Mouse (Mus musculus) limb, embryonic 12.5 days (tissue): ENCODE data around the gene Gng8. TPM values are rescaled to one million over a fixed set of nuclear protein-coding genes. Genes with fewer than 3 reads are reported as not detected.
A peak's percentile ranks its signal among the peaks of the same experiment; 100 is the strongest.

Source experiments
- ATAC-seq: fragments of 200-750 bp; cut with Nextera tagmentation; 2 replicates; pipeline ENCODE4 v1.8.0; 2017; ENCODE audit warnings: low read depth, moderate TSS enrichment; ENCODE audit not compliant: insufficient number of reproducible peaks, insufficient read depth, low FRiP score, low TSS enrichment
- H3K27ac ChIP-seq: fragments of 300-500 bp; sonication (generic); 2 replicates; pipeline ENCODE4 v1.5.1; 2016; ENCODE audit warnings: mild to moderate bottlenecking, moderate library complexity
- H3K27me3 ChIP-seq: fragments of 300-500 bp; sonication (generic); 2 replicates; pipeline ENCODE4 v1.6.1; 2016; ENCODE audit warnings: mild to moderate bottlenecking, moderate library complexity
- H3K36me3 ChIP-seq: fragments of 300-500 bp; sonication (generic); 2 replicates; pipeline ENCODE4 v1.6.1; 2016; ENCODE audit warnings: mild to moderate bottlenecking, moderate library complexity
- H3K4me1 ChIP-seq: fragments of 300-500 bp; sonication (generic); replicated peaks from 2 replicates; pipeline ENCODE4 v1.6.1; 2016
- H3K4me2 ChIP-seq: fragments of 300-500 bp; sonication (generic); 2 replicates; pipeline ENCODE4 v1.6.1; 2016; ENCODE audit warnings: mild to moderate bottlenecking, moderate library complexity
- H3K4me3 ChIP-seq: fragments of 300-500 bp; sonication (generic); replicated peaks from 2 replicates; pipeline ENCODE4 v1.5.1; 2016; ENCODE audit warnings: mild to moderate bottlenecking
- H3K9ac ChIP-seq: fragments of 300-500 bp; sonication (generic); replicated peaks from 2 replicates; pipeline ENCODE4 v1.6.1; 2016; ENCODE audit warnings: mild to moderate bottlenecking, moderate library complexity
- H3K9me3 ChIP-seq: fragments of 300-500 bp; sonication (generic); 2 replicates; pipeline ENCODE4 v1.6.1; 2016; ENCODE audit warnings: mild to moderate bottlenecking, moderate library complexity
- WGBS: fragments of 180-500 bp; shearing (Covaris S2); methylation state at CpG from one replicate; pipeline ENCODE4 v1.1.7; 2016; 5-methylcytosine and 5-hydroxymethylcytosine counted together
- polyA plus RNA-seq: library from polyadenylated mRNA; unstranded; fragments of >200 nt; fragmentation: Nextera tagmentation; extraction: Ambion mirVana; gene quantifications from 2 replicates; pipeline ENCODE4 v1.2.1, GENCODE M21; 2016

Gene Gng8
- polyA plus RNA-seq = 13.2 and 16.2 TPM in 2 replicates

- H3K4me2 ChIP-seq = peak within 1 kb of the TSS; percentile 68
- WGBS = under 1% methylated on average over 30 of the region's 30 CpGs
- 0 out of 2 replicates have a peak, but pooled peaks cover 6% of the 10 kb centered on the region for H3K27me3 ChIP-seq
- H3K36me3 ChIP-seq = peaks cover 26% of the 10 kb centered on the region
- peaks cover 59% of the 10 kb centered on the region for H3K4me1 ChIP-seq
- ATAC-seq = peak; percentile 83
- H3K9me3 ChIP-seq = no peaks in the 10 kb centered on the region
- peak within 1 kb of the TSS; percentile 40 for H3K4me3 ChIP-seq
- H3K27ac ChIP-seq = peak within 1 kb of the TSS; percentile 98
- peak within 1 kb of the TSS; percentile 57 for H3K9ac ChIP-seq
Measured at GRCm38 (mm10) chr7:16891641-16892351, at the start of gene Gng8. Gene Gng8 (plus strand): TSS chr7:16891786.

- H3K4me3 ChIP-seq = peak within 1 kb of the TSS; percentile 67
- H3K4me2 ChIP-seq = peak within 1 kb of the TSS; percentile 99
- H3K9ac ChIP-seq = peak within 1 kb of the TSS; percentile 81
- peak within 1 kb of the TSS; percentile 90 for H3K27ac ChIP-seq
- no peaks in the 10 kb centered on the region for H3K27me3 ChIP-seq
- H3K4me1 ChIP-seq = peaks cover 29% of the 10 kb centered on the region
- H3K36me3 ChIP-seq = peaks cover 47% of the 10 kb centered on the region
- WGBS = 1% methylated on average over 32 of the region's 32 CpGs
- peak; percentile 66 for ATAC-seq
- no peaks in the 10 kb centered on the region for H3K9me3 ChIP-seq
Measured at GRCm38 (mm10) chr7:16842645-16843063, 48.9 kb upstream of the Gng8 start, which contains the start of gene Prkd2. Gene Prkd2 (plus strand): TSS chr7:16842902.

- Histone ChIP-seq H3K4me3 (peak overlapping the region; percentile 67), H3K4me2 (peak overlapping the region; percentile 99), H3K9me3 (no peaks in the 10 kb centered on the region), H3K27ac (peak overlapping the region; percentile 90), H3K36me3 (peaks cover 41% of the 10 kb centered on the region), H3K9ac (peak overlapping the region; percentile 81), H3K4me1 (peaks cover 29% of the 10 kb centered on the region), H3K27me3 (no peaks in the 10 kb centered on the region)
- no peak for ATAC-seq
- WGBS = 1% methylated on average over 33 of the region's 33 CpGs
Measured at GRCm38 (mm10) chr7:16843441-16844171, 48.0 kb upstream of the Gng8 start.

GRCm38 (mm10) chr7:16844696-16845071 lies 46.9 kb upstream of the Gng8 start:
- Histone ChIP-seq H3K9me3 (no peaks in the 10 kb centered on the region), H3K4me1 (peaks cover 29% of the 10 kb centered on the region), H3K4me2 (peak overlapping the region; percentile 99), H3K27me3 (no peaks in the 10 kb centered on the region), H3K9ac (peak overlapping the region; percentile 50; the same call in 1 of the 2 replicates), H3K4me3 (peak overlapping the region; percentile 67), H3K36me3 (peaks cover 41% of the 10 kb centered on the region), H3K27ac (peak overlapping the region; percentile 71)
- 43% methylated on average over 3 of the region's 3 CpGs for WGBS
- ATAC-seq = no peak

GRCm38 (mm10) chr7:16845072-16845819 lies 46.3 kb upstream of the Gng8 start:
- Histone ChIP-seq H3K27me3 (no peaks in the 10 kb centered on the region), H3K4me3 (peak overlapping the region; percentile 67), H3K4me1 (peaks cover 29% of the 10 kb centered on the region), H3K4me2 (peak overlapping the region; percentile 99), H3K9me3 (no peaks in the 10 kb centered on the region), H3K36me3 (peaks cover 41% of the 10 kb centered on the region), H3K27ac (peak overlapping the region; percentile 71), H3K9ac (peak overlapping the region; percentile 50)
- ATAC-seq = no peak
- WGBS = 26% methylated on average over 14 of the region's 14 CpGs

- 37% methylated on average over 10 of the region's 10 CpGs for WGBS
- no peak for ATAC-seq
- H3K9ac ChIP-seq = peak overlapping the region; percentile 50; the same call in 1 of the 2 replicates
- no peaks in the 10 kb centered on the region for H3K9me3 ChIP-seq
- peak overlapping the region; percentile 71 for H3K27ac ChIP-seq
- peaks cover 41% of the 10 kb centered on the region for H3K36me3 ChIP-seq
- peak overlapping the region; percentile 67 for H3K4me3 ChIP-seq
- no peaks in the 10 kb centered on the region for H3K27me3 ChIP-seq
- peaks cover 29% of the 10 kb centered on the region for H3K4me1 ChIP-seq
- H3K4me2 ChIP-seq = peak overlapping the region; percentile 99
Measured at GRCm38 (mm10) chr7:16845820-16846167, 45.8 kb upstream of the Gng8 start.

- Histone ChIP-seq H3K9me3 (no peaks in the 10 kb centered on the region), H3K27me3 (no peaks in the 10 kb centered on the region), H3K4me2 (no peak overlapping the region), H3K9ac (no peak overlapping the region), H3K27ac (no peak overlapping the region), H3K4me3 (no peak overlapping the region), H3K4me1 (peaks cover 29% of the 10 kb centered on the region), H3K36me3 (peaks cover 44% of the 10 kb centered on the region)
- no peak for ATAC-seq
- WGBS = 94% methylated on average over 5 of the region's 5 CpGs
Measured at GRCm38 (mm10) chr7:16846775-16847174, 44.8 kb upstream of the Gng8 start.

- Histone ChIP-seq H3K27me3 (no peaks in the 10 kb centered on the region), H3K4me2 (no peak overlapping the region), H3K36me3 (peaks cover 51% of the 10 kb centered on the region), H3K27ac (no peak overlapping the region), H3K4me1 (peaks cover 24% of the 10 kb centered on the region), H3K4me3 (no peak overlapping the region), H3K9me3 (no peaks in the 10 kb centered on the region), H3K9ac (no peak overlapping the region)
- ATAC-seq = no peak
- 86% methylated on average over 19 of the region's 19 CpGs for WGBS
Measured at GRCm38 (mm10) chr7:16847507-16847906, 44.1 kb upstream of the Gng8 start.

- WGBS = 21% methylated on average over 17 of the region's 17 CpGs
- Histone ChIP-seq H3K9me3 (no peaks in the 10 kb centered on the region), H3K36me3 (peaks cover 59% of the 10 kb centered on the region), H3K4me2 (no peak overlapping the region), H3K4me1 (peaks cover 23% of the 10 kb centered on the region), H3K27ac (no peak overlapping the region), H3K9ac (no peak overlapping the region), H3K27me3 (no peaks in the 10 kb centered on the region), H3K4me3 (no peak overlapping the region)
- no peak for ATAC-seq
Measured at GRCm38 (mm10) chr7:16848579-16848978, 43.0 kb upstream of the Gng8 start.

- Histone ChIP-seq H3K4me2 (no peak overlapping the region), H3K27ac (no peak overlapping the region), H3K27me3 (no peaks in the 10 kb centered on the region), H3K9me3 (no peaks in the 10 kb centered on the region), H3K36me3 (peaks cover 89% of the 10 kb centered on the region), H3K9ac (no peak overlapping the region), H3K4me3 (no peak overlapping the region), H3K4me1 (no peaks in the 10 kb centered on the region)
- 87% methylated on average over 4 of the region's 4 CpGs for WGBS
- no peak for ATAC-seq
Measured at GRCm38 (mm10) chr7:16851636-16852035, 40.0 kb upstream of the Gng8 start.
